21 mouse cellular contexts compared by ENCODE assay signal in the genomic region with DNA sequence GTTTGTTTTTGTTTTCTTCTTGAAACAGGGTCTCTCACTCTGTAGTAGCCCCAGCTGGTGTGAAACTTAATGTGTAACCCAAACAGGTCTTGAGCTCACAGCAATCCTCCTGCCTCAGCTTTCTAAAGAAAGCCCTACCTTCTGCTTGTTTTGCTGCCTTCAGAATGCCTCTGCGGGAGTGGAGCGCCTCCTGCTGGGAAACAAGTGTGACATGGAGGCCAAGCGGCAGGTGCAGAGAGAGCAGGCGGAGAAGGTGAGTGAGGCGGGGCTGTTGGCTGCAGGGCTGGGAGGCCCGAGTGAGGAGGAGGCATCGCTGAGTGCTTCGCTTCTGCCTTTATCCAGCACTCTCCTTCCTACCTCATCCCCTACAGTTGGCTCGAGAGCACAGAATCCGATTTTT. TPM values are rescaled to one million over a fixed set of nuclear protein-coding genes. Genes with fewer than 3 reads are reported as not detected.
DNase-seq lines count a peak whose midpoint lies in the region; ATAC-seq and TF ChIP-seq lines count a peak whose summit lies in the region.
"Had no signal": no experiment of that assay in that cellular context is flagged by ENCODE, and none has a peak within 500 bp of the region (broad histone marks: within the 10 kb centered on the region; RNA-seq: fewer than 3 reads in every experiment).

No protein-coding gene starts in this region.

- H3K27ac ChIP-seq in hindbrain, postnatal 0 days = no peak overlapping the region
- no peak overlapping the region for H3K27ac ChIP-seq in hindbrain, embryonic 12.5 days
- no peak overlapping the region for H3K27ac ChIP-seq in lung, postnatal 0 days (ENCODE audit: low read length)
- H3K27ac ChIP-seq in kidney, embryonic 16.5 days (ENCODE audit: low read length) = no peak overlapping the region
- H3K27ac ChIP-seq in midbrain, embryonic 11.5 days (ENCODE audit: low read depth, low read length) = no peak overlapping the region
- H3K27ac ChIP-seq: embryonic facial prominence, embryonic 10.5 days; hindbrain, embryonic 10.5 days; hindbrain, embryonic 15.5 days had no signal

- H3K9me3 ChIP-seq in hindbrain, postnatal 0 days (ENCODE audit: low read length) = no peaks in the 10 kb centered on the region
- no peaks in the 10 kb centered on the region for H3K9me3 ChIP-seq in hindbrain, embryonic 12.5 days (replicated peaks)
- no peaks in the 10 kb centered on the region for H3K9me3 ChIP-seq in lung, postnatal 0 days (ENCODE audit: low read length)
- no peaks in the 10 kb centered on the region for H3K9me3 ChIP-seq in kidney, embryonic 16.5 days (ENCODE audit: low read length)
- H3K9me3 ChIP-seq in midbrain, embryonic 11.5 days (ENCODE audit: control insufficient read depth, low read length) = no peaks in the 10 kb centered on the region
- H3K9me3 ChIP-seq: heart, embryonic 12.5 days; hindbrain, embryonic 10.5 days; hindbrain, embryonic 15.5 days had no signal

- no peaks in the 10 kb centered on the region for H3K27me3 ChIP-seq in hindbrain, postnatal 0 days (ENCODE audit: insufficient read depth, low read length)
- H3K27me3 ChIP-seq in hindbrain, embryonic 12.5 days = no peaks in the 10 kb centered on the region
- H3K27me3 ChIP-seq in lung, postnatal 0 days (replicated peaks; ENCODE audit: insufficient read depth, low read length) = no peaks in the 10 kb centered on the region
- H3K27me3 ChIP-seq in kidney, embryonic 16.5 days (ENCODE audit: insufficient read depth, low read length) = no peaks in the 10 kb centered on the region
- no peaks in the 10 kb centered on the region for H3K27me3 ChIP-seq in midbrain, embryonic 11.5 days (ENCODE audit: control insufficient read depth, insufficient read depth, low read length)
- H3K27me3 ChIP-seq: heart, embryonic 12.5 days; hindbrain, embryonic 15.5 days had no signal

- ATAC-seq in hindbrain, postnatal 0 days = no peak
- no peak for ATAC-seq in hindbrain, embryonic 12.5 days (ENCODE audit: low FRiP score)
- ATAC-seq in lung, postnatal 0 days = no peak
- ATAC-seq in kidney, embryonic 16.5 days (ENCODE audit: low FRiP score, low TSS enrichment) = no peak
- ATAC-seq in midbrain, embryonic 11.5 days (ENCODE audit: low FRiP score) = no peak
- ATAC-seq: activated CD4-positive, CD25-positive, alpha-beta regulatory T cell, adult 4 months; forebrain, embryonic 14.5 days; inflammation-experienced regulatory T-cells, adult 6 months had no signal

- H3K9ac ChIP-seq in hindbrain, postnatal 0 days (replicated peaks; ENCODE audit: low read length) = no peak overlapping the region
- no peak overlapping the region for H3K9ac ChIP-seq in hindbrain, embryonic 12.5 days
- H3K9ac ChIP-seq in lung, postnatal 0 days (replicated peaks; ENCODE audit: low read depth) = no peak overlapping the region
- no peak overlapping the region for H3K9ac ChIP-seq in kidney, embryonic 16.5 days (replicated peaks; ENCODE audit: low read length)
- H3K9ac ChIP-seq in midbrain, embryonic 11.5 days (ENCODE audit: low read length) = no peak overlapping the region
- H3K9ac ChIP-seq: heart, embryonic 12.5 days; hindbrain, embryonic 15.5 days had no signal

- H3K4me3 ChIP-seq in hindbrain, postnatal 0 days (ENCODE audit: low read length) = no peak overlapping the region
- no peak overlapping the region for H3K4me3 ChIP-seq in hindbrain, embryonic 12.5 days
- H3K4me3 ChIP-seq in lung, postnatal 0 days (ENCODE audit: low read depth, low read length) = no peak overlapping the region
- no peak overlapping the region for H3K4me3 ChIP-seq in kidney, embryonic 16.5 days (ENCODE audit: low read length)
- no peak overlapping the region for H3K4me3 ChIP-seq in midbrain, embryonic 11.5 days (ENCODE audit: low read depth, low read length)
- H3K4me3 ChIP-seq: embryonic facial prominence, embryonic 10.5 days; gastrocnemius, adult 2 months; heart, embryonic 12.5 days; hindbrain, embryonic 10.5 days; hindbrain, embryonic 15.5 days had no signal

- DNase-seq in hindbrain, postnatal 0 days (ENCODE audit: low spot score) = no peak
- no peak for DNase-seq in lung, postnatal 0 days (ENCODE audit: low spot score)
- no peak for DNase-seq in lung, adult 18-20 months
- peak; percentile 92 for DNase-seq in R1 (ENCODE audit: low read depth, low spot score)
- no peak for DNase-seq in midbrain, embryonic 11.5 days (ENCODE audit: low spot score, missing footprints)
- DNase-seq: adrenal gland, postnatal 25 days; cerebellum, adult 2 months; cerebellum, postnatal 10 days; gastrocnemius, adult 2 months; gastrocnemius, postnatal 25 days had no signal

- 85% methylated on average over 10 of the region's 10 CpGs for WGBS in hindbrain, postnatal 0 days
- 78% methylated on average over 10 of the region's 10 CpGs for WGBS in hindbrain, embryonic 12.5 days
- 84% methylated on average over 10 of the region's 10 CpGs for WGBS in lung, postnatal 0 days
- WGBS in kidney, embryonic 16.5 days = 87% methylated on average over 10 of the region's 10 CpGs
- 83% methylated on average over 10 of the region's 10 CpGs for WGBS in midbrain, embryonic 11.5 days

- TF ChIP-seq EP300 in lung, postnatal 0 days (IDR thresholded peaks at IDR 0.05) = no peak

- peaks cover 5% of the 10 kb centered on the region; the same call in 1 of the 2 replicates for H3K4me1 ChIP-seq in hindbrain, postnatal 0 days (ENCODE audit: insufficient read depth, low read length)
- peaks cover 18% of the 10 kb centered on the region; the same call in 1 of the 2 replicates for H3K4me1 ChIP-seq in hindbrain, embryonic 12.5 days
- H3K4me1 ChIP-seq in lung, postnatal 0 days (ENCODE audit: insufficient read depth, low read depth, low read length) = peaks cover 4% of the 10 kb centered on the region
- H3K4me1 ChIP-seq in kidney, embryonic 16.5 days (ENCODE audit: insufficient read depth, low read length) = peaks cover 20% of the 10 kb centered on the region
- peaks cover 9% of the 10 kb centered on the region for H3K4me1 ChIP-seq in midbrain, embryonic 11.5 days (ENCODE audit: control insufficient read depth, insufficient read depth, low read length)

- no peak overlapping the region for H3K4me2 ChIP-seq in hindbrain, postnatal 0 days (ENCODE audit: low read depth, low read length)
- no peak overlapping the region for H3K4me2 ChIP-seq in hindbrain, embryonic 12.5 days (replicated peaks)
- no peak overlapping the region for H3K4me2 ChIP-seq in lung, postnatal 0 days (replicated peaks; ENCODE audit: low read depth, low read length)
- H3K4me2 ChIP-seq in kidney, embryonic 16.5 days (replicated peaks; ENCODE audit: low read depth, low read length) = no peak overlapping the region
- no peak overlapping the region for H3K4me2 ChIP-seq in midbrain, embryonic 11.5 days
- H3K4me2 ChIP-seq: heart, embryonic 12.5 days; hindbrain, embryonic 15.5 days had no signal

- TF ChIP-seq CTCF in hindbrain, postnatal 0 days (IDR thresholded peaks at IDR 0.05; ENCODE audit: low read depth) = 0 out of 2 replicates have a peak, but pooled peaks have one; percentile 6
- TF ChIP-seq CTCF in lung, postnatal 0 days (IDR thresholded peaks at IDR 0.05) = peak; percentile 18; the same call in 1 of the 2 replicates

- no peaks in the 10 kb centered on the region for H3K36me3 ChIP-seq in hindbrain, postnatal 0 days (ENCODE audit: insufficient read depth, low read length)
- H3K36me3 ChIP-seq in hindbrain, embryonic 12.5 days = peaks cover 11% of the 10 kb centered on the region
- H3K36me3 ChIP-seq in lung, postnatal 0 days (ENCODE audit: insufficient read depth, low read length) = peaks cover 6% of the 10 kb centered on the region; the same call in 1 of the 2 replicates
- H3K36me3 ChIP-seq in kidney, embryonic 16.5 days (ENCODE audit: insufficient read depth, low read length) = peaks cover 24% of the 10 kb centered on the region
- H3K36me3 ChIP-seq in midbrain, embryonic 11.5 days (ENCODE audit: control insufficient read depth, insufficient read depth, low read length) = no peaks in the 10 kb centered on the region; the same call in 1 of the 2 replicates
- H3K36me3 ChIP-seq: hindbrain, embryonic 15.5 days had no signal

RNA-seq across cellular contexts. Expression of gene Jtb, which starts 7.1 kb away (rescaled TPM):
- total RNA-seq in hindbrain, postnatal 0 days (2014; rRNA removed) = 52.5 and 75.6 TPM in 2 replicates
- polyA plus RNA-seq in hindbrain, postnatal 0 days (2015; fragmentation: Nextera tagmentation; extraction: Ambion mirVana) = 115 and 124 TPM in 2 replicates
- 81.7 and 94.8 TPM in 2 replicates for polyA plus RNA-seq in hindbrain, embryonic 12.5 days (2016; fragmentation: Nextera tagmentation; extraction: Ambion mirVana)
- 148 and 154 TPM in 2 replicates for polyA plus RNA-seq in lung, postnatal 0 days (2015; fragmentation: Nextera tagmentation; extraction: Ambion mirVana)
- 103 and 105 TPM in 2 replicates for polyA plus RNA-seq in kidney, embryonic 16.5 days (2015; fragmentation: Nextera tagmentation; extraction: Ambion mirVana)
- 110 and 112 TPM in 2 replicates for polyA plus RNA-seq in midbrain, embryonic 11.5 days (2014; fragmentation: Nextera tagmentation; extraction: Ambion mirVana)

RNA-seq across cellular contexts. Expression of gene Rab13, which starts 10.8 kb away (rescaled TPM):
- total RNA-seq in hindbrain, postnatal 0 days (2014; rRNA removed) = 5.9 and 14.8 TPM in 2 replicates
- polyA plus RNA-seq in hindbrain, postnatal 0 days (2015; fragmentation: Nextera tagmentation; extraction: Ambion mirVana) = 20.6 and 23.5 TPM in 2 replicates
- polyA plus RNA-seq in hindbrain, embryonic 12.5 days (2016; fragmentation: Nextera tagmentation; extraction: Ambion mirVana) = 26.9 and 27.4 TPM in 2 replicates
- polyA plus RNA-seq in lung, postnatal 0 days (2015; fragmentation: Nextera tagmentation; extraction: Ambion mirVana) = 30.6 and 31.0 TPM in 2 replicates
- polyA plus RNA-seq in kidney, embryonic 16.5 days (2015; fragmentation: Nextera tagmentation; extraction: Ambion mirVana) = 37.2 and 42.6 TPM in 2 replicates
- 14.4 and 16.4 TPM in 2 replicates for polyA plus RNA-seq in midbrain, embryonic 11.5 days (2014; fragmentation: Nextera tagmentation; extraction: Ambion mirVana)

RNA-seq across cellular contexts. Expression of gene Rps27, which starts 10.9 kb away (rescaled TPM):
- total RNA-seq in hindbrain, postnatal 0 days (2014; rRNA removed) = 2,630 and 2,808 TPM in 2 replicates
- polyA plus RNA-seq in hindbrain, postnatal 0 days (2015; fragmentation: Nextera tagmentation; extraction: Ambion mirVana) = 847 and 901 TPM in 2 replicates
- polyA plus RNA-seq in hindbrain, embryonic 12.5 days (2016; fragmentation: Nextera tagmentation; extraction: Ambion mirVana) = 728 and 1,010 TPM in 2 replicates
- 1,752 and 1,909 TPM in 2 replicates for polyA plus RNA-seq in lung, postnatal 0 days (2015; fragmentation: Nextera tagmentation; extraction: Ambion mirVana)
- 1,193 and 1,390 TPM in 2 replicates for polyA plus RNA-seq in kidney, embryonic 16.5 days (2015; fragmentation: Nextera tagmentation; extraction: Ambion mirVana)
- 1,063 and 1,232 TPM in 2 replicates for polyA plus RNA-seq in midbrain, embryonic 11.5 days (2014; fragmentation: Nextera tagmentation; extraction: Ambion mirVana)

RNA-seq across cellular contexts. Expression of gene Creb3l4, which starts 19.0 kb away (rescaled TPM):
- total RNA-seq in hindbrain, postnatal 0 days (2014; rRNA removed) = 0.21 and 0.83 TPM in 2 replicates
- 1.2 and 1.4 TPM in 2 replicates for polyA plus RNA-seq in hindbrain, postnatal 0 days (2015; fragmentation: Nextera tagmentation; extraction: Ambion mirVana)
- polyA plus RNA-seq in hindbrain, embryonic 12.5 days (2016; fragmentation: Nextera tagmentation; extraction: Ambion mirVana) = 4.8 and 5.3 TPM in 2 replicates
- 2.4 and 2.8 TPM in 2 replicates for polyA plus RNA-seq in lung, postnatal 0 days (2015; fragmentation: Nextera tagmentation; extraction: Ambion mirVana)
- 6.5 and 6.8 TPM in 2 replicates for polyA plus RNA-seq in kidney, embryonic 16.5 days (2015; fragmentation: Nextera tagmentation; extraction: Ambion mirVana)
- polyA plus RNA-seq in midbrain, embryonic 11.5 days (2014; fragmentation: Nextera tagmentation; extraction: Ambion mirVana) = 3.2 and 4.3 TPM in 2 replicates
- total RNA-seq: gastrocnemius, adult 2 months; granulocyte monocyte progenitor cell, adult 5-6 weeks; heart, postnatal 25 days had no signal
- polyA plus RNA-seq: activated CD4-positive, CD25-positive, alpha-beta regulatory T cell, adult 4 months; inflammation-experienced regulatory T-cells, adult 6 months had no signal

RNA-seq across cellular contexts. Expression of gene Slc39a1, which starts 23.6 kb away (rescaled TPM):
- total RNA-seq in hindbrain, postnatal 0 days (2014; rRNA removed) = 97.8 and 105 TPM in 2 replicates
- 70.1 and 72.0 TPM in 2 replicates for polyA plus RNA-seq in hindbrain, postnatal 0 days (2015; fragmentation: Nextera tagmentation; extraction: Ambion mirVana)
- 46.8 and 46.9 TPM in 2 replicates for polyA plus RNA-seq in hindbrain, embryonic 12.5 days (2016; fragmentation: Nextera tagmentation; extraction: Ambion mirVana)
- polyA plus RNA-seq in lung, postnatal 0 days (2015; fragmentation: Nextera tagmentation; extraction: Ambion mirVana) = 143 and 152 TPM in 2 replicates
- 108 and 114 TPM in 2 replicates for polyA plus RNA-seq in kidney, embryonic 16.5 days (2015; fragmentation: Nextera tagmentation; extraction: Ambion mirVana)
- polyA plus RNA-seq in midbrain, embryonic 11.5 days (2014; fragmentation: Nextera tagmentation; extraction: Ambion mirVana) = 58.7 and 59.4 TPM in 2 replicates
